Mouse (Mus musculus) embryonic facial prominence, embryonic 15.5 days (tissue): ENCODE results near the gene BC035044. TPM values are rescaled to one million over a fixed set of nuclear protein-coding genes. Genes with fewer than 3 reads are reported as not detected.
A peak's percentile ranks its signal among the peaks of the same experiment; 100 is the strongest.
"Not testable (repeated sequence)": the region's sequence is repeated elsewhere in the genome, so short reads cannot be mapped to it uniquely, and the experiment has no call there.

Experiments
- ATAC-seq: fragments of 200-750 bp; cut with Nextera tagmentation; 2 replicates; pipeline ENCODE4 v1.8.0; 2017; ENCODE audit warnings: low read depth, moderate TSS enrichment; ENCODE audit not compliant: insufficient number of reproducible peaks, low FRiP score, low TSS enrichment
- H3K27ac ChIP-seq: fragments of 300-500 bp; sonication (generic); replicated peaks from 2 replicates; pipeline ENCODE4 v1.5.1; 2015; ENCODE audit warnings: mild to moderate bottlenecking, inconsistent platforms
- H3K27me3 ChIP-seq: fragments of 300-500 bp; sonication (generic); 2 replicates; pipeline ENCODE4 v1.6.1; 2015; ENCODE audit warnings: inconsistent platforms
- H3K36me3 ChIP-seq: fragments of 300-500 bp; sonication (generic); 2 replicates; pipeline ENCODE4 v1.6.1; 2015; ENCODE audit warnings: mild to moderate bottlenecking, inconsistent platforms
- H3K4me1 ChIP-seq: fragments of 300-500 bp; sonication (generic); 2 replicates; pipeline ENCODE4 v1.6.1; 2015; ENCODE audit warnings: inconsistent platforms
- H3K4me2 ChIP-seq: fragments of 300-500 bp; sonication (generic); replicated peaks from 2 replicates; pipeline ENCODE4 v1.6.1; 2015; ENCODE audit warnings: mild to moderate bottlenecking, inconsistent platforms
- H3K4me3 ChIP-seq: fragments of 300-500 bp; sonication (generic); replicated peaks from 2 replicates; pipeline ENCODE4 v1.5.1; 2015; ENCODE audit warnings: mild to moderate bottlenecking, inconsistent platforms
- H3K9ac ChIP-seq: fragments of 300-500 bp; sonication (generic); 2 replicates; pipeline ENCODE4 v1.6.1; 2015; ENCODE audit warnings: inconsistent platforms
- H3K9me3 ChIP-seq: fragments of 300-500 bp; sonication (generic); replicated peaks from 2 replicates; pipeline ENCODE4 v1.6.1; 2016; ENCODE audit warnings: inconsistent platforms
- WGBS: fragments of 180-500 bp; shearing (Covaris S2); methylation state at CpG from one replicate; pipeline ENCODE4 v1.1.7; 2015; 5-methylcytosine and 5-hydroxymethylcytosine counted together
- polyA plus RNA-seq: library from polyadenylated mRNA; unstranded; fragments of >200 nt; fragmentation: Nextera tagmentation; extraction: Ambion mirVana; gene quantifications from 2 replicates; pipeline ENCODE4 v1.2.1, GENCODE M21; 2015

The BC035044 gene
- 0.38 and 0.49 TPM in 2 replicates for polyA plus RNA-seq

DNA sequence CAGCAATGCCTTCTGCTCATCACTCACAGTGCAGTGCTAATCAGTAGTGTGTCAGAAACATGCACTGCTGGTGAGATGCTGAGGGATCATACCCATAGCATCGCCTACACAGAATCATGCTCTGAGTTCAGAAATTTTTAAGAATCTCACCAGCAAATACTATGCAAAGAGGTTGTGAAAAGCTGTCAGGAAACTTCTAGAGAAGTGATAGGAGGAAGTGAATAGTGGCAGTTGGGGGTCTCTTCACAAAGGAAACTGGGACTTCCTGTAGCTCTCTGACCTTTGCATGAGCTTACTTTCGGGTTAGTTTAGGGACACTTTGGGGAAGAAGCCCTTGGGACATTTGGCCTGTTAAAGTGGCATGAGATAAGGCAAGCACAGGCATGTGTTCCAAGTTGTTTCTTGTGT, at the start of gene BC035044:
Gene BC035044, minus strand, starts transcription at position 179 of the 408 bp plus-strand sequence.
- Histone ChIP-seq H3K4me2 (no peak within 1 kb of the TSS), H3K4me3 (no peak within 1 kb of the TSS), H3K9ac (no peak within 1 kb of the TSS), H3K27me3 (no peaks in the 10 kb centered on the region), H3K4me1 (no peaks in the 10 kb centered on the region), H3K36me3 (no peaks in the 10 kb centered on the region), H3K9me3 (no peaks in the 10 kb centered on the region), H3K27ac (no peak within 1 kb of the TSS)
- WGBS: 65% methylated on average over 2 of the region's 2 CpGs
- ATAC-seq: no peak

DNA sequence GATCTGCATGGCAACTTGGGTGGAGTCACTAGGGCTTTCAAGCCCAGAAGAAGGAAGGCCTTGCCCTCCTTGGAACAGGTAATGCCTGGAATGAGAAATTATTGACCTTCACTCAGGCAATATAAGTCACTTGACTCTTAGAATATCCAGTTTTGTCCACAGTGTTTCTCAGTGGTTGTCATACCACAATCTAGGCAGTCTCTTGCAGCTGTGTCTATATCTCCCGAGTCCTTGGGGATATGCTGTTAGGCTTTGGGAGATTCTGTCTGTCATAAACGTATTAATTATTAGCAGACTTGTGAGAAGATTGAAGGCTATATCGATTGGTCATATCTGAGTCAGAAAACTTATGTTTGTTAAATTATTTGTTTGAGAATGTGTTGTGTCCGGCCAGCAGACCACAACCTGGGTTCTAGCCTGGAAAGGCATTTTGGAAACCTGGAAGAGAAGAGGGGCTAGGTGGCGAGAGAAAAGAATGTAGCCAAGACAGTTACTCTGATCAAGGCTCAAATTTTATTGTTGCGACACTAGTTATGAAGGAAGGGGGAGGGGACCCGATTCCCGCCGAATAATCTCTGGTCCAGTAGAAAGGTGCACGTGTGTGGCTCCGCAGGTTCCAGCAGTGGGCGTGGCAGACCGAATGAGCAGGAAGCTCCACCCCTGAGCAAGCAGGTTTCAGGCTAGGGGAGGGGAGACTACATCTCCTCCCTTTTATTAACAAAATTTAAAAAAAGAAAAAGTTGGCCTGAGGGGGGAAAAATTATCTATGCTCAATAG, 45.2 kb upstream of the BC035044 start:
- not testable (repeated sequence) for ATAC-seq, H3K36me3 ChIP-seq, H3K4me1 ChIP-seq, H3K4me3 ChIP-seq, H3K4me2 ChIP-seq, H3K9ac ChIP-seq, H3K9me3 ChIP-seq, H3K27ac ChIP-seq, H3K27me3 ChIP-seq
- 80% methylated on average over 5 of the region's 13 CpGs for WGBS

DNA sequence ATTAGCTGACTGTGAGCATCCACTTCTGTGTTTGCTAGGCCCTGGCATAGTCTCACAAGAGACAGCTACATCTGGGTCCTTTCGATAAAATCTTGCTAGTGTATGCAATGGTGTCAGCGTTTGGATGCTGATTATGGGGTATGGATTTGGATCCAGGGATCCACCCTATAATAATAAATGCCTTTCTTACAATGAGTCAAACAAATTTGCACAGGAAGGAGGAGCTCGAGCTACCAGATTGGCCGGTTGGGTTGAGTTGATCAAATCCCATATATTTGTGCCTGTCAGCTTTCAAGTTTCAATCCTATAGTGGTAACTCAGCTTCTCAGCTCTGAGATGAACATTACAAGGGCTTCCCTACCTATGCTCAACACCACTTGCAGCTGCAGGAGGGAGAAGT, 43.2 kb upstream of the BC035044 start, which contains the start of gene Clec2g:
Gene Clec2g, plus strand, starts transcription at position 301 of the 400 bp plus-strand sequence.
- not testable (repeated sequence) for H3K9me3 ChIP-seq, H3K36me3 ChIP-seq, ATAC-seq, H3K27ac ChIP-seq, H3K4me1 ChIP-seq, H3K27me3 ChIP-seq, H3K4me2 ChIP-seq, H3K4me3 ChIP-seq, H3K9ac ChIP-seq
- 74% methylated on average over 4 of the region's 4 CpGs for WGBS

- H3K4me3 ChIP-seq: no peak overlapping the region
- H3K27me3 ChIP-seq: no peaks in the 10 kb centered on the region
- ATAC-seq: 0 out of 2 replicates have a peak, but pooled peaks have one; percentile 34
- WGBS: 18% methylated on average over 2 of the region's 2 CpGs
- H3K27ac ChIP-seq: no peak overlapping the region
- H3K9me3 ChIP-seq: no peaks in the 10 kb centered on the region
- H3K9ac ChIP-seq: no peak overlapping the region
- H3K4me1 ChIP-seq: no peaks in the 10 kb centered on the region
- no peak overlapping the region for H3K4me2 ChIP-seq
- H3K36me3 ChIP-seq: no peaks in the 10 kb centered on the region
These were observed 42.1 kb upstream of the BC035044 start for GRCm38 (mm10) chr6:128933050-128933449.

GRCm38 (mm10) chr6:128917322-128917721, 26.4 kb upstream of the BC035044 start:
- ATAC-seq: no peak
- Histone ChIP-seq H3K9ac (no peak overlapping the region), H3K27ac (no peak overlapping the region), H3K4me2 (no peak overlapping the region), H3K4me1 (no peaks in the 10 kb centered on the region), H3K9me3 (no peaks in the 10 kb centered on the region), H3K27me3 (no peaks in the 10 kb centered on the region), H3K4me3 (no peak overlapping the region), H3K36me3 (no peaks in the 10 kb centered on the region)
- 75% methylated on average over 2 of the region's 2 CpGs for WGBS

GRCm38 (mm10) chr6:128913598-128914254, 22.8 kb upstream of the BC035044 start:
- Histone ChIP-seq H3K36me3 (no peaks in the 10 kb centered on the region), H3K9ac (no peak overlapping the region), H3K9me3 (no peaks in the 10 kb centered on the region), H3K27ac (no peak overlapping the region), H3K4me3 (no peak overlapping the region), H3K27me3 (no peaks in the 10 kb centered on the region), H3K4me1 (no peaks in the 10 kb centered on the region), H3K4me2 (no peak overlapping the region)
- no peak for ATAC-seq
- WGBS: 80% methylated on average over 2 of the region's 2 CpGs

GRCm38 (mm10) chr6:128900796-128901552, 10.0 kb upstream of the BC035044 start:
- not testable (repeated sequence) for H3K4me1 ChIP-seq, ATAC-seq, H3K4me3 ChIP-seq, H3K27me3 ChIP-seq, H3K9me3 ChIP-seq, H3K9ac ChIP-seq, H3K36me3 ChIP-seq, H3K4me2 ChIP-seq, H3K27ac ChIP-seq
- WGBS: 77% methylated on average over 6 of the region's 6 CpGs

GRCm38 (mm10) chr6:128900044-128900443, 9.1 kb upstream of the BC035044 start:
- ATAC-seq: no peak

GRCm38 (mm10) chr6:128895404-128896001, 4.6 kb upstream of the BC035044 start:
- no peak for ATAC-seq
- WGBS: 76% methylated on average over 3 of the region's 3 CpGs
- H3K4me1 ChIP-seq: no peaks in the 10 kb centered on the region

More at GRCm38 (mm10) chr6:128900044-128900443, 9.1 kb upstream of the BC035044 start:
- Histone ChIP-seq H3K4me1 (no peaks in the 10 kb centered on the region), H3K4me3 (no peak overlapping the region), H3K9ac (no peak overlapping the region), H3K4me2 (no peak overlapping the region), H3K27me3 (no peaks in the 10 kb centered on the region), H3K27ac (no peak overlapping the region), H3K36me3 (no peaks in the 10 kb centered on the region), H3K9me3 (no peaks in the 10 kb centered on the region)
- 88% methylated on average over 2 of the region's 2 CpGs for whole genome bisulfite sequencing

GRCm38 (mm10) chr6:128888834-128889233, 2.1 kb downstream of the BC035044 start:
- no peaks in the 10 kb centered on the region for H3K4me1 ChIP-seq
- H3K27ac ChIP-seq: no peak overlapping the region
- H3K4me3 ChIP-seq: no peak overlapping the region
- H3K36me3 ChIP-seq: no peaks in the 10 kb centered on the region
- ATAC-seq: no peak
- WGBS: 62% methylated on average over 5 of the region's 5 CpGs
- no peaks in the 10 kb centered on the region for H3K27me3 ChIP-seq
- H3K9me3 ChIP-seq: no peaks in the 10 kb centered on the region
- H3K4me2 ChIP-seq: no peak overlapping the region
- no peak overlapping the region for H3K9ac ChIP-seq

More at GRCm38 (mm10) chr6:128895404-128896001, 4.6 kb upstream of the BC035044 start:
- no peak overlapping the region for H3K4me3 ChIP-seq
- H3K36me3 ChIP-seq: no peaks in the 10 kb centered on the region
- no peak overlapping the region for H3K27ac ChIP-seq
- H3K27me3 ChIP-seq: no peaks in the 10 kb centered on the region
- H3K9ac ChIP-seq: no peak overlapping the region
- no peak overlapping the region for H3K4me2 ChIP-seq
- no peaks in the 10 kb centered on the region for H3K9me3 ChIP-seq
